In genomic region chr7:25179606-25180161, GRCm38 (mm10) we compare ENCODE assay signal across 8 mouse cellular contexts. TPM values are rescaled to one million over a fixed set of nuclear protein-coding genes. Genes with fewer than 3 reads are reported as not detected.
DNase-seq lines count a peak whose midpoint lies in the region; ATAC-seq and TF ChIP-seq lines count a peak whose summit lies in the region.

Gene Pou2f2, minus strand, starts transcription at chr7:25179726.

- H3K4me3 ChIP-seq in hindbrain, embryonic 14.5 days (replicated peaks; ENCODE audit: low read length), result peak within 1 kb of the TSS; percentile 49

- peak; percentile 82 for ATAC-seq in Patski
- ATAC-seq in hindbrain, embryonic 14.5 days (ENCODE audit: low FRiP score), result peak; percentile 92

- no peaks in the 10 kb centered on the region for H3K9me3 ChIP-seq in hindbrain, embryonic 14.5 days (ENCODE audit: control insufficient read depth, low read length)

- CTCF ChIA-PET in Patski (lab: Charles Lee), result interaction anchor here (0.6 to 1.6 kb wide), 2 partner anchors 8 to 74 kb away, joined by 3 to 10 read pairs; no protein-coding TSS in a partner anchor

- in situ Hi-C loops in Patski (cut with MboI; ENCODE audit: low pct_unique_long_range_greater_than_20kb), result loop anchor here (5.0 to 25.0 kb wide), 2 partner anchors 47 to 408 kb away; no protein-coding TSS in a partner anchor

- no peak for TF ChIP-seq CTCF in Patski (IDR thresholded peaks at IDR 0.05)

- peaks cover 50% of the 10 kb centered on the region for H3K4me1 ChIP-seq in hindbrain, embryonic 14.5 days (replicated peaks; ENCODE audit: control insufficient read depth, insufficient read depth, low read length)

- under 1% methylated on average over 29 of the region's 56 CpGs for WGBS in hindbrain, embryonic 14.5 days

- peaks cover 58% of the 10 kb centered on the region for H3K27me3 ChIP-seq in Patski
- H3K27me3 ChIP-seq in hindbrain, embryonic 14.5 days (ENCODE audit: control insufficient read depth, insufficient read depth, low read length), result peaks cover 14% of the 10 kb centered on the region; the same call in 1 of the 2 replicates

- no peaks in the 10 kb centered on the region for H3K36me3 ChIP-seq in hindbrain, embryonic 14.5 days (replicated peaks; ENCODE audit: control insufficient read depth, insufficient read depth)

- peak within 1 kb of the TSS; percentile 76 for H3K4me2 ChIP-seq in hindbrain, embryonic 14.5 days (replicated peaks)

- H3K27ac ChIP-seq in hindbrain, embryonic 14.5 days, result peak within 1 kb of the TSS; percentile 94

- peak within 1 kb of the TSS; percentile 80 for H3K9ac ChIP-seq in hindbrain, embryonic 14.5 days

- no peak for DNase-seq in Patski (ENCODE audit: low read depth, low spot score)
- DNase-seq in cerebellum, postnatal 10 days, result peak; percentile 92 to 95
- peak; percentile 64 to 74 for DNase-seq in frontal cortex, postnatal 25 days (ENCODE audit: low spot score in 2 of 2)
- peak; percentile 87 for DNase-seq in hindbrain, embryonic 14.5 days (ENCODE audit: low spot score)
- DNase-seq in left cerebral cortex, adult 11 months (ENCODE audit: low spot score), result peak; percentile 69
- DNase-seq in lung, postnatal 14 days, result peak; percentile 66
- peak; percentile 38 for DNase-seq in ovary, postnatal 14 days (ENCODE audit: low spot score)
- DNase-seq in thymus, postnatal 4 days, result peak; percentile 87

- POLR2A ChIA-PET in Patski (lab: Charles Lee), result no interaction called here

RNA-seq across cellular contexts. Expression of gene Pou2f2, which starts in this region (rescaled TPM):
- 0.09 TPM for polyA plus RNA-seq in Patski (2021)
- polyA plus RNA-seq in hindbrain, embryonic 14.5 days (2014; fragmentation: Nextera tagmentation; extraction: Ambion mirVana), result 31.8 and 32.5 TPM in 2 replicates

Comparison
In these comparisons a context has a peak if more than half of its experiments do, and no peak if none do; other contexts are left out.
1. RNA of gene Pou2f2 (polyA plus RNA-seq): 31.8 to 32.5 TPM in hindbrain, embryonic 14.5 days; 0.09 TPM in Patski (single experiment); every median in the first group is over 10 times any median in the second.
2. Peak in ATAC-seq in Patski; RNA of the gene not detected or under 1 TPM.